Mouse (Mus musculus) ES-E14 (cell line): ENCODE measurements at regions not wholly inside any gene's neighbourhood (a gene's known extent, or its start where the extent isn't known, plus 50 kb on each side); places are given as distances from the start of the nearest gene placed in this dataset.

ENCODE experiments used
- DNase-seq: peaks from one replicate; pipeline ENCODE4 v3.0.0-alpha.2; 2013; ENCODE audit warnings: low read depth, low spot score
- H3K27ac ChIP-seq: 2 replicates; pipeline ENCODE4 v1.5.1; 2012; ENCODE audit warnings: low read depth, mild to moderate bottlenecking, low read length, moderate library complexity, mixed read lengths; ENCODE audit not compliant: poor library complexity, insufficient read depth, severe bottlenecking
- H3K36me3 ChIP-seq: 2 replicates; pipeline ENCODE4 v1.6.1; 2012; ENCODE audit warnings: mild to moderate bottlenecking, low read length, moderate library complexity, mixed read lengths; ENCODE audit not compliant: control insufficient read depth, poor library complexity, insufficient read depth, severe bottlenecking
- H3K4me1 ChIP-seq, 2 experiments: fragments of 150-350 bp in 1 of 2; sonication (generic) in 1 of 2; 2 replicates each; pipeline ENCODE4 v1.6.1; 2012; ENCODE audit warnings: low read length in 2 of 2, mild to moderate bottlenecking in 1 of 2, mixed read lengths in 1 of 2; ENCODE audit not compliant: control insufficient read depth in 2 of 2, insufficient read depth in 2 of 2, poor library complexity in 1 of 2
- H3K4me3 ChIP-seq, 2 experiments: fragments of 150-350 bp in 1 of 2; sonication (generic) in 1 of 2; 2 replicates each; pipeline ENCODE4 v1.5.1; 2012; ENCODE audit warnings: low read length in 2 of 2, low read depth in 1 of 2, mild to moderate bottlenecking in 1 of 2, mixed read lengths in 1 of 2; ENCODE audit not compliant: insufficient read depth in 1 of 2, poor library complexity in 1 of 2, severe bottlenecking in 1 of 2
- H3K9ac ChIP-seq: 2 replicates; pipeline ENCODE4 v1.6.1; 2012; ENCODE audit warnings: low read depth, mild to moderate bottlenecking, low read length, mixed read lengths; ENCODE audit not compliant: poor library complexity, insufficient read depth, severe bottlenecking
- H3K9me3 ChIP-seq: fragments of 150-350 bp; sonication (generic); 2 replicates; pipeline ENCODE4 v1.6.1; 2012; ENCODE audit warnings: low read depth, mild to moderate bottlenecking, low read length; ENCODE audit not compliant: control insufficient read depth, insufficient read depth
- CHD2 ChIP-seq: IDR thresholded peaks from 2 replicates; pipeline ENCODE4 v1.6.1; 2014; ENCODE audit warnings: mild to moderate bottlenecking, low read depth, low read length, inconsistent platforms
- HCFC1 ChIP-seq: IDR thresholded peaks from 2 replicates; pipeline ENCODE4 v1.6.1; 2012; ENCODE audit warnings: low read length, inconsistent platforms, borderline replicate concordance; ENCODE audit not compliant: insufficient read depth
- MAFK ChIP-seq: IDR thresholded peaks from 2 replicates; pipeline ENCODE4 v1.6.1; 2014; ENCODE audit warnings: mild to moderate bottlenecking, low read depth, low read length, inconsistent platforms; ENCODE audit not compliant: insufficient read depth
- ZC3H11A ChIP-seq: IDR thresholded peaks from 2 replicates; pipeline ENCODE4 v1.6.1; 2012; ENCODE audit warnings: low read depth, mild to moderate bottlenecking, inconsistent platforms, low read length, borderline replicate concordance
- ZNF384 ChIP-seq: IDR thresholded peaks from 2 replicates; pipeline ENCODE4 v1.6.1; 2012; ENCODE audit warnings: low read depth, low read length, inconsistent platforms
- in situ Hi-C, 2 experiments: fragments of 600-800 bp; cut with MboI; formaldehyde crosslinking; loops; one replicate each; pipeline ENCODE4 v1.15.1; 2025; ENCODE audit warnings: low sequenced_read_pairs in 2 of 2, inconsistent platforms in 1 of 2; ENCODE audit not compliant: unreplicated experiment in 2 of 2

- no peak for TF ChIP-seq MAFK
- DNase-seq: no peak
- 0 out of 4 replicates have a peak, but pooled peaks cover 0 to 2% of the 10 kb centered on the region in 2 experiments for H3K4me1 ChIP-seq
- H3K36me3 ChIP-seq: no peaks in the 10 kb centered on the region
- H3K9me3 ChIP-seq: no peaks in the 10 kb centered on the region
- H3K9ac ChIP-seq: no peak overlapping the region
- no peak overlapping the region for H3K27ac ChIP-seq
- no peak overlapping the region for H3K4me3 ChIP-seq
- in situ Hi-C loops: no loop called here
These were observed 230.2 kb downstream of the Btg1 start for GRCm38 (mm10) chr10:96847028-96847427.

GRCm38 (mm10) chr10:96847433-96848165 is 230.8 kb downstream of the Btg1 start:
- H3K36me3 ChIP-seq: no peaks in the 10 kb centered on the region
- H3K9me3 ChIP-seq: no peaks in the 10 kb centered on the region
- no peak for TF ChIP-seq ZC3H11A
- no peak for TF ChIP-seq CHD2
- TF ChIP-seq HCFC1: no peak
- no peak for TF ChIP-seq MAFK
- no peak for TF ChIP-seq ZNF384
- no peak for DNase-seq
- no peak overlapping the region for H3K9ac ChIP-seq
- H3K4me3 ChIP-seq: no peak overlapping the region
- 0 out of 4 replicates have a peak, but pooled peaks cover 0 to 2% of the 10 kb centered on the region in 2 experiments for H3K4me1 ChIP-seq
- no peak overlapping the region for H3K27ac ChIP-seq
- in situ Hi-C loops: no loop called here

GRCm38 (mm10) chr10:96848496-96848895 is 231.7 kb downstream of the Btg1 start:
- Histone ChIP-seq H3K36me3 (no peaks in the 10 kb centered on the region), H3K4me3 (no peak overlapping the region), H3K4me1 (0 out of 4 replicates have a peak, but pooled peaks cover 0 to 2% of the 10 kb centered on the region in 2 experiments), H3K9ac (no peak overlapping the region), H3K27ac (no peak overlapping the region), H3K9me3 (no peaks in the 10 kb centered on the region)
- in situ Hi-C loops: no loop called here
- DNase-seq: no peak
- TF ChIP-seq ZC3H11A (no peak), ZNF384 (no peak), CHD2 (no peak), MAFK (no peak), HCFC1 (no peak)

- no peaks in the 10 kb centered on the region for H3K4me1 ChIP-seq
- TF ChIP-seq HCFC1 (no peak), ZC3H11A (no peak)
- in situ Hi-C loops: no loop called here
- H3K27ac ChIP-seq: no peak overlapping the region
- no peaks in the 10 kb centered on the region for H3K36me3 ChIP-seq
- H3K9me3 ChIP-seq: no peaks in the 10 kb centered on the region
- H3K4me3 ChIP-seq: no peak overlapping the region
- H3K9ac ChIP-seq: no peak overlapping the region
- DNase-seq: no peak
These were observed 243.6 kb downstream of the Btg1 start for GRCm38 (mm10) chr10:96860366-96860765.

GRCm38 (mm10) chr10:96863230-96863629 is 246.4 kb downstream of the Btg1 start:
- in situ Hi-C loops: no loop called here
- DNase-seq: no peak
- H3K4me3 ChIP-seq: no peak overlapping the region
- H3K36me3 ChIP-seq: no peaks in the 10 kb centered on the region
- TF ChIP-seq ZNF384 (no peak), ZC3H11A (no peak), HCFC1 (no peak), MAFK (no peak)
- no peak overlapping the region for H3K27ac ChIP-seq
- H3K4me1 ChIP-seq: no peaks in the 10 kb centered on the region
- no peak overlapping the region for H3K9ac ChIP-seq
- no peaks in the 10 kb centered on the region for H3K9me3 ChIP-seq
